Mouse (Mus musculus) cortical plate, adult 2 months (tissue): ENCODE results near the gene Ppil2.
A peak's percentile ranks its signal among the peaks of the same experiment; 100 is the strongest.

Source experiments
- CTCF ChIP-seq: fragments of 200-500 bp; IDR thresholded peaks from 2 replicates; pipeline ENCODE4 v1.5.1; 2011; ENCODE audit warnings: mild to moderate bottlenecking, control low read depth, low read length; ENCODE audit not compliant: insufficient read depth; ENCODE audit errors: extremely low read depth
- POLR2A ChIP-seq: fragments of 200-500 bp; IDR thresholded peaks from 2 replicates; pipeline ENCODE4 v1.6.1; 2011; ENCODE audit warnings: mild to moderate bottlenecking, low read length, control low read depth; ENCODE audit not compliant: insufficient read depth; ENCODE audit errors: extremely low read depth

GRCm38 (mm10) chr16:17110771-17111743 is at the start of gene Ppil2:
- no peak for TF ChIP-seq CTCF
- TF ChIP-seq POLR2A: peak; percentile 94
